Mouse (Mus musculus) MEL (cell line): ENCODE measurements around the gene BC052040. TPM values are rescaled to one million over a fixed set of nuclear protein-coding genes. Genes with fewer than 3 reads are reported as not detected.

Source experiments
- DNase-seq: peaks from one replicate; pipeline ENCODE4 v3.0.0; 2011; ENCODE audit warnings: low read depth, low spot score
- H3K27ac ChIP-seq: 2 replicates; pipeline ENCODE4 v1.5.1; 2012; ENCODE audit warnings: low read depth, mild to moderate bottlenecking, control low read depth, low read length, moderate library complexity; ENCODE audit not compliant: control insufficient read depth
- H3K27me3 ChIP-seq, 2 experiments: fragments of 150-350 bp in 1 of 2; sonication (generic) in 1 of 2; 2 replicates each; pipeline ENCODE4 v1.6.1; 2012; ENCODE audit warnings: low read length in 2 of 2, mild to moderate bottlenecking in 2 of 2, improper control_type of control experiment in 1 of 2, moderate library complexity in 1 of 2; ENCODE audit not compliant: insufficient read depth in 2 of 2, control insufficient read depth in 1 of 2
- H3K36me3 ChIP-seq, 2 experiments: 2 replicates each; pipeline ENCODE4 v1.6.1; 2012 to 2014; ENCODE audit warnings: low read length in 2 of 2, improper control_type of control experiment in 1 of 2, inconsistent platforms in 1 of 2, mild to moderate bottlenecking in 1 of 2; ENCODE audit not compliant: insufficient read depth in 2 of 2, control insufficient read depth in 1 of 2
- H3K4me1 ChIP-seq, 2 experiments: fragments of 150-350 bp in 1 of 2; sonication (generic) in 1 of 2; 2 replicates each; pipeline ENCODE4 v1.6.1; 2012; ENCODE audit warnings: low read length in 2 of 2, improper control_type of control experiment in 1 of 2, mild to moderate bottlenecking in 1 of 2; ENCODE audit not compliant: insufficient read depth in 2 of 2, control insufficient read depth in 1 of 2
- H3K4me3 ChIP-seq, 2 experiments: fragments of 150-350 bp in 1 of 2; sonication (generic) in 1 of 2; 2 replicates each; pipeline ENCODE4 v1.5.1; 2012; ENCODE audit warnings: low read depth in 2 of 2, low read length in 2 of 2, mild to moderate bottlenecking in 2 of 2, moderate library complexity in 2 of 2, control low read depth in 1 of 2, improper control_type of control experiment in 1 of 2; ENCODE audit not compliant: control insufficient read depth in 1 of 2, insufficient read depth in 1 of 2
- H3K79me2 ChIP-seq: 2 replicates; pipeline ENCODE4 v1.6.1; 2012; ENCODE audit warnings: mild to moderate bottlenecking, low read length, moderate library complexity; ENCODE audit not compliant: control insufficient read depth, poor library complexity, insufficient read depth
- H3K9ac ChIP-seq: 2 replicates; pipeline ENCODE4 v1.6.1; 2012; ENCODE audit warnings: low read depth, mild to moderate bottlenecking, control low read depth, low read length, moderate library complexity; ENCODE audit not compliant: control insufficient read depth, poor library complexity, severe bottlenecking
- H3K9me3 ChIP-seq: fragments of 150-350 bp; sonication (generic); replicated peaks from 2 replicates; pipeline ENCODE4 v1.6.1; 2012; ENCODE audit warnings: mild to moderate bottlenecking, low read length, improper control_type of control experiment, moderate library complexity; ENCODE audit not compliant: insufficient read depth
- CHD1 ChIP-seq: IDR thresholded peaks from 2 replicates; pipeline ENCODE4 v1.6.1; 2012; ENCODE audit warnings: low read depth, mild to moderate bottlenecking, inconsistent platforms, low read length, improper control_type of control experiment
- E2F4 ChIP-seq: IDR thresholded peaks from 2 replicates; pipeline ENCODE4 v1.6.1; 2011; ENCODE audit warnings: low read depth, low read length, improper control_type of control experiment, borderline replicate concordance
- ELF1 ChIP-seq: IDR thresholded peaks from 2 replicates; pipeline ENCODE4 v1.6.1; 2014; ENCODE audit warnings: low read depth, mild to moderate bottlenecking, inconsistent platforms, low read length, improper control_type of control experiment, moderate library complexity
- EP300 ChIP-seq, 2 experiments: IDR thresholded peaks; 2 replicates each; pipeline ENCODE4 v1.6.1; 2011; ENCODE audit warnings: improper control_type of control experiment in 2 of 2, low read length in 2 of 2, low read depth in 1 of 2, mild to moderate bottlenecking in 1 of 2
- ETS1 ChIP-seq: IDR thresholded peaks from 2 replicates; pipeline ENCODE4 v1.6.1; 2012; ENCODE audit warnings: low read depth, mild to moderate bottlenecking, inconsistent platforms, low read length, improper control_type of control experiment, moderate library complexity
- GATA1 ChIP-seq: IDR thresholded peaks from 2 replicates; pipeline ENCODE4 v1.6.1; 2011; ENCODE audit warnings: low read depth, low read length, improper control_type of control experiment
- KAT2A ChIP-seq: conservative IDR thresholded peaks from 2 replicates; pipeline ENCODE4 v1.6.1; 2012; ENCODE audit warnings: low read depth, low read length, improper control_type of control experiment, inconsistent platforms
- MAFK ChIP-seq: IDR thresholded peaks from 2 replicates; pipeline ENCODE4 v1.6.1; 2011; ENCODE audit warnings: low read depth, mild to moderate bottlenecking, low read length, improper control_type of control experiment, borderline replicate concordance
- MEF2A ChIP-seq: IDR thresholded peaks from 2 replicates; pipeline ENCODE4 v1.6.1; 2014; ENCODE audit warnings: low read depth, mild to moderate bottlenecking, inconsistent platforms, low read length, improper control_type of control experiment; ENCODE audit not compliant: poor library complexity, insufficient replicate concordance, severe bottlenecking; ENCODE audit errors: extremely low read depth
- POLR2AphosphoS2 ChIP-seq: IDR thresholded peaks from 2 replicates; pipeline ENCODE4 v1.6.1; 2011; ENCODE audit warnings: low read length, improper control_type of control experiment
- POLR2AphosphoS5 ChIP-seq: IDR thresholded peaks from 2 replicates; pipeline ENCODE4 v1.6.1; 2012; ENCODE audit warnings: low read depth, borderline replicate concordance, mild to moderate bottlenecking, inconsistent platforms, low read length, moderate library complexity, mixed read lengths
- RAD21 ChIP-seq: IDR thresholded peaks from 2 replicates; pipeline ENCODE4 v1.6.1; 2011; ENCODE audit warnings: mild to moderate bottlenecking, low read depth, low read length, improper control_type of control experiment
- SIN3A ChIP-seq: IDR thresholded peaks from 2 replicates; pipeline ENCODE4 v1.6.1; 2012; ENCODE audit warnings: low read length, improper control_type of control experiment, inconsistent platforms
- TAL1 ChIP-seq: IDR thresholded peaks from 2 replicates; pipeline ENCODE4 v1.6.1; 2012; ENCODE audit warnings: mild to moderate bottlenecking, inconsistent platforms, low read length, moderate library complexity, mixed read lengths
- TCF12 ChIP-seq: IDR thresholded peaks from 2 replicates; pipeline ENCODE4 v1.6.1; 2014; ENCODE audit warnings: low read depth, mild to moderate bottlenecking, inconsistent platforms, low read length, improper control_type of control experiment, moderate library complexity
- ZC3H11A ChIP-seq: IDR thresholded peaks from 2 replicates; pipeline ENCODE4 v1.6.1; 2012; ENCODE audit warnings: low read depth, mild to moderate bottlenecking, inconsistent platforms, low read length, improper control_type of control experiment
- ZKSCAN1 ChIP-seq: IDR thresholded peaks from 2 replicates; pipeline ENCODE4 v1.6.1; 2012; ENCODE audit warnings: low read depth, mild to moderate bottlenecking, inconsistent platforms, low read length, improper control_type of control experiment, moderate library complexity
- ZMIZ1 ChIP-seq: IDR thresholded peaks from 2 replicates; pipeline ENCODE4 v1.6.1; 2012; ENCODE audit warnings: low read depth, mild to moderate bottlenecking, inconsistent platforms, low read length, improper control_type of control experiment, moderate library complexity
- polyA plus RNA-seq, 2 experiments: library from polyadenylated mRNA; stranded (reverse) in 1 of 2; unstranded in 1 of 2; fragments of >175 nt in 1 of 2; fragments of >200 nt in 1 of 2; gene quantifications; 2 replicates each; pipeline versions ENCODE4 v1.2.1 to v1.2.4; 2012; ENCODE audit warnings: low replicate concordance in 2 of 2, low read depth in 1 of 2; ENCODE audit not compliant: insufficient read length in 2 of 2, insufficient read depth in 1 of 2, missing spikeins in 1 of 2
- total RNA-seq: library from RNA; depleted of rRNA; stranded (reverse); fragments of 300-350 nt; gene quantifications from 2 replicates; pipeline ENCODE4 v1.2.3, GENCODE M21; 2012

BC052040 gene
- total and polyA plus RNA-seq, 3 experiments, result 5.3 to 18.2 TPM; not detected in 1

GRCm38 (mm10) chr2:115604132-115604531 is 22.6 kb downstream of the BC052040 start:
- Histone ChIP-seq H3K79me2 (no peaks in the 10 kb centered on the region), H3K9ac (no peak overlapping the region), H3K4me1 (peaks cover 2 to 5% of the 10 kb centered on the region in 2 experiments; a peak in 3 of 4 replicates), H3K27ac (no peak overlapping the region), H3K9me3 (no peaks in the 10 kb centered on the region), H3K27me3 (no peaks in the 10 kb centered on the region), H3K36me3 (peaks cover 0 to 6% of the 10 kb centered on the region in 2 experiments; a peak in 2 of 4 replicates), H3K4me3 (no peak overlapping the region)
- TF ChIP-seq ZC3H11A, result no peak
- TF ChIP-seq TCF12, result 0 out of 2 replicates have a peak, but pooled peaks have one; percentile 9
- TF ChIP-seq MAFK, result no peak
- TF ChIP-seq CHD1, result no peak
- TF ChIP-seq POLR2AphosphoS2, result no peak
- no peak for TF ChIP-seq ELF1
- no peak for DNase-seq

- no peaks in the 10 kb centered on the region for H3K9me3 ChIP-seq
- no peak overlapping the region for H3K27ac ChIP-seq
- H3K4me1 ChIP-seq, result peaks cover 2 to 8% of the 10 kb centered on the region in 2 experiments; a peak in 3 of 4 replicates
- no peaks in the 10 kb centered on the region for H3K27me3 ChIP-seq
- DNase-seq, result peak; percentile 21
- TF ChIP-seq MEF2A (no peak), POLR2AphosphoS2 (no peak), ETS1 (no peak), TAL1 (no peak), GATA1 (0 out of 2 replicates have a peak, but pooled peaks have one; percentile 8), ZKSCAN1 (no peak), CHD1 (no peak), RAD21 (no peak)
- TF ChIP-seq, all 39 proteins: peak for 1
- Histone ChIP-seq H3K9ac (no peak overlapping the region), H3K4me3 (no peak overlapping the region), H3K79me2 (no peaks in the 10 kb centered on the region), H3K36me3 (peaks cover 0 to 10% of the 10 kb centered on the region in 2 experiments; a peak in 2 of 4 replicates)
Measured at GRCm38 (mm10) chr2:115605829-115606336, 24.4 kb downstream of the BC052040 start.

- TF ChIP-seq ZMIZ1 (no peak), EP300 (IDR thresholded peaks at IDR 0.05; ENCODE audit: low read depth in 1 of 2, low read length in 2 of 2) (no peak), ZKSCAN1 (no peak), KAT2A (no peak), POLR2AphosphoS5 (no peak), SIN3A (no peak), ETS1 (no peak), MAFK (no peak), E2F4 (no peak)
- no peak for DNase-seq
- H3K79me2 ChIP-seq, result no peaks in the 10 kb centered on the region
Measured at GRCm38 (mm10) chr2:115609020-115609419, 27.5 kb downstream of the BC052040 start.

More at GRCm38 (mm10) chr2:115609020-115609419, 27.5 kb downstream of the BC052040 start:
- Histone ChIP-seq H3K4me3 (no peak overlapping the region), H3K9ac (no peak overlapping the region), H3K27ac (no peak overlapping the region), H3K4me1 (peaks cover 2 to 8% of the 10 kb centered on the region in 2 experiments; a peak in 3 of 4 replicates), H3K27me3 (no peaks in the 10 kb centered on the region), H3K9me3 (no peaks in the 10 kb centered on the region), H3K36me3 (peaks cover 2 to 10% of the 10 kb centered on the region in 2 experiments; a peak in 3 of 4 replicates)
